Mouse (Mus musculus): ENCODE data around the gene Tmcc1.
"Not testable (repeated sequence)": the region's sequence is repeated elsewhere in the genome, so short reads cannot be mapped to it uniquely, and the experiment has no call there.

Tmcc1 gene

DNA sequence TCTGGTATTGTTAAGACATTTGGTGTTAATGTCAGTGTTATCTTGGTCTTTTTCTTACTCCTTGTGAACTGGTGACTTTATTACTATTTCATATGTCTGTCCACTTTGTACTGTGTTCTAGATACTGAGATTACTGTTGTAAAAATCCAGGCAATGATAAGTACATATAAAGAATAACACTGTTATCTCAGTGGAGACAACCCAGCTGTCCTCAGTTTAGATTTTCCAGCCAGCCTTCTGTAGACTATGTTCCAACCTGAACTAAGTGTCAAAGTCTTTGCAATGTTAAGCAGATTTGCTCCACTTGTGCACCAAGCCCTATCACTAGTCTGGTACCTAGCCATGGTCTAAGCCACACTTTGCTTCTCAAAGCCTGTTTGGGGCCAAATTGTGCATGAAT lies 118.4 kb downstream of the Tmcc1 start:
- DNase-seq (ENCODE audit: low spot score): no peak

DNA sequence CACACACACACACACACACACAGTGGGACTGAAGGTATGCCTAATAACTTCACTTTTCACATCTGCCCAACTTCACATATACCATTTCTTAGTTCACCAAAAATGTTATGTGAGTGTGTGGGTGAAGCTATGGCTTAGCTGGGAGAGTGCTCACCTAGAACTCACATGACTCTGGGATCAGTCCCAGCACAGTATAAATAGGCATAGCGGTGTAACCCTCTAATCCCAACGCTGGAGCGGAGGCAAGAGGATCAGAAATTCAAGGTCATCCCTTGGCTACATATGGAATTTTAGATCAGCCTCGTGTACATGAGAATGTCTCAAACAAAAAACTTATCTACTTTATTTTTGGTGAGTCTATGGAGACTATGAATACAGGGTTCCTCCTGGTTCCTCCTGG lies 119.7 kb downstream of the Tmcc1 start:
- no peak for DNase-seq (ENCODE audit: low spot score)

DNA sequence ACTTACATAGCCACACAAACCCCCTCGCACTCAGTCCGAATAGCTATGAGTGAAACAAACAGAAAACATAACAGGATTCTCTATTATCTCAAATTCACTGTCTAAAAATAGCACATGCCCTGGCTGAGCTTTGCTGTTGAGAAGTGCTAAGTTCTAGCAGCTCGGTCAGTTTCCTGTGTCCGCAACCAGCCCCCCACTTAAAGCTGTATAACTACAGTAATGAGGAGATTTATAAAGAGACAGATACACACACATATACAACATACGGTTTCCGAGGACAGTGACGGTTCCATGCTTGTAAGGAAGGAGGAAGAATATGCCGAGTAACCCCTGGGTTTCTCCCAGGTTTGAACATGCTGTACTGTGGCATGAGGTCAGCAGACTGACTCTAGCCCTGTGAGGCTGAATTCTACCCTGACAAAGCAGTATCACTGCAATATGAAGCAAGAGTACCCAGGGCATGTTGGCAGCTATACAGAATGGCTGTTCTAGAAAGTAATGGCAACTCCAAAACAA lies 120.5 kb downstream of the Tmcc1 start:
- no peak for DNase-seq (ENCODE audit: low spot score)

DNA sequence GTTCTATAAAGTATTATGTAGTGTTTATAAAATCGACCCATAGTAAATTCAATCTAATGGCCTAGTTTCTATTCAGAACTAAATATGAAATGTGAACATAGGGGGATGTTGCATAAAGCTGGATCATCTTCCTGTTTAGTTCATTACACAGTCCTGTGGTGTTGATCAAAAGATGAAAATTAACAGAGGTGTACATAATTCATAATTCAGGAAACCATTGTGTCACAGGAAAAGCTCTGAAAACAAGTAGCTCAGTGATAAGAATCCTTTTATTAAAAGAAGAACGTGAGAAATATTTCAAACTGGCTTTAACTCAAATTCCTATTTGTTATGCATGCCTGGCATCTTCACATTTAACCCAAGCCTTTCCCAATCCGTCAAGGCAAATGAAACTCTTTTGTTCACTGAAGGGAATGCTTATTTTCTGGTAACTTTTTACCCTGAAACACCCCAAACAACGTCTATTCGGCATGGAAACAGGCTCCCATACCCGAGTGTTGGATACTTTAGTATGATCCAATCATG lies 121.0 kb downstream of the Tmcc1 start:
- no peak for DNase-seq (ENCODE audit: low spot score)

DNA sequence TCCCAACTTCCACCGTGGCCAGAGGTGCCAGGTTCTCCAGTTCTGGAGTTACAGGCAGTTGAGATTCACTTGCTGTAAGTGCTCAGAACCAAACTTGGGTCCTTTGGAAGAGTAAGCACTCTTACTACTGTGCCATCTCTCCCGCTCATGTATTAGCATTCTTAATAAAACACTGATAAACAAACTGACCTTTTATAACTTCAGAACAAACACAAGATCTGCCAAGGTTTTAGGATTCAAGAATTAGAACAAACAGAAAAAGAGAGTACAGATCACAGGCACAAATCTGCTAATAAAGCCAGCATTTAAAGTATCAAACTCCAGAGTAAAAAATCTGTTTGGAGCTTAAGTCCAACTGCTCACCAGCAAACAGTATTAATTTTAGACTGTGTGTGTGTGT lies 121.5 kb downstream of the Tmcc1 start:
- no peak for DNase-seq (ENCODE audit: low spot score)

DNA sequence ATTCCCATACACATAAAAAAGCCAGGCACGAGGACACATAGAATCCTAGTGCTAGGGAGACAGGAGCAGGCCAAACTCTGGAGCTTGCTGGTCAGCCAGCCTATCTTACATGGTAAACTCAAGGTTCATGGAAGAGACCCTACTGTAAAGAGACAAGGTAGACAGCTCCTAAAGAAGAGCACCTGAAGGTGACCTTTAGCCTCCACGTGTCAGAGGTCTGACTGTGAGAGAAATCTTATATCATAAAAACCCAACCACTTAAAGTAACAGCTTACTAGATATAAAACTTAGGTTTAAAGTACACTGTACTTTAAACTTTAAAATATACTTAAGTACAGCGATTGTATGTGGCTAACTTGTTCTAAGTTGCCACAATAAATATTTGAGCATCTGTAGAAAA lies 122.7 kb downstream of the Tmcc1 start:
- no peak for DNase-seq (ENCODE audit: low spot score)

DNA sequence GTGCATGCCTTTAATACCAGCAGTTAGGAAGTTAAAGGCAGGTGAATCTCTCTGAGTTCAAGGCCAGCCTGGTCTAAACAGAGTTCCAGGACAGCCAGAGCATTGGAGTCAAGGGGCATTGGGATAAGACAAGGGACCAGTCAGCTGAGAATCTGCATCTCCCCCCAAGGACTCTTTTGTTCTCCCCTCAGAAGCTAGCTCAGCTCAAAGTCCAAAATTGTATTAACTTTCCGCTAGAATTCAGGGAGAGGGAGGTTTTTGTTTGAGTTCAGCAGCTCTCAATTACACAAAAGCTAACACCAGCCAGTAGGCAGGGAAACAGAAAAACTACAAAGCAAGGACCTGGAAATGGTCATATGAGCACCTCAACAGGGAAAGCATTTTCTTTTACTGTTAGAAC lies 129.8 kb downstream of the Tmcc1 start:
- DNase-seq (ENCODE audit: low spot score): no peak

DNA sequence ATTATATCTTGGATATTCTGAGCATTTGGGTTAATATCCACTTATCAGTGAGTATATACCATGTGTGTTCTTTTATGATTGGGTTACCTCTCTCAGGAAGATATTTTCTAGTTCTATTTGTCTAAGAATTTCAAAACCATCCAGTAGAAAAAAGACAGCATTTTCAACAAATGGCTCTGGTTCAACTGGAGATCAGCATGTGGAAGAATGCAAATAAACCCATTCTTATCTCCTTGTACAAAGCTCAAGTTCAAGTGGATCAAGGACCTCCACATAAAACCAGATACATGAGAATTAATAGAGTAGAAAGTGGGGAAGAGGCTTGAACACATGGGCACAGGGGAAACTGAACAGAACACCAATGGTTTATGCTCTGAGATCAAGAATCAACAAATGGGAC lies 133.7 kb downstream of the Tmcc1 start:
- not testable (repeated sequence) for DNase-seq (ENCODE audit: low spot score)

DNA sequence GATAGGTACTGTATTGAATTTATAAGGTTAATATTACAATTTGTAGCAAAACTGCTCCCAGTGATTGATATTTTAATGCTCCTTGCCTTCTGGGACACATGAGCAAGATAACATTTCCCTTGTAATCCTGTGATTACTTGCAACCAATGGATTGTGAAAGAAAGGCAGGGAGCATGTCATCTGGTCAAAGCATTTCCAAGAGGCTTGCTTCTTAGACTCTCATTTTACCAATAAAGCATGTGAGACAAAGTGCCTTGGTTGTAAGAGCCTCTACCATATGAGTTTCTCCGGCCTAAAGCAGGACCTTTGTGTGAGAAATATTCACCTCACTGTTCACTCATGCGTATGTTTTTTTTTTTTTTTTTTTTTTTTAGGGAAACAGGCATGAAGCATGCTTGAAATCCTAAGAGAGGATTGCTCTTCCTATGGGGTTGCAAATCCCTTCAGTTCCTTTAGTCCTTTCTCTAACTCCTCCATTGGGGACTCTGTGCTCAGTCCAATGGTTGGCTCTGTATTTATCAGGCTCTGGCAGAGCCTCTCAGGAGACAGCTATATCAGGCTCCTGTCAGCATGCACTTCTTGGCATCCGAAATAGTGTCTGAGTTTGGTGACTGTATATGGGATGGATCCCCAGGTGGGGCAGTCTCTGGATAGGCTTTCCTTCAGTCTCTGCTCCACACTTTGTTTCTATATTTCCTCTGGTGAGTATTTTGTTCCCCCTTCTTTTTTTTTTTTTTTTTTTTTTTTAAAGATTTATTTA lies 134.6 kb downstream of the Tmcc1 start:
- no peak for DNase-seq (ENCODE audit: low spot score)

DNA sequence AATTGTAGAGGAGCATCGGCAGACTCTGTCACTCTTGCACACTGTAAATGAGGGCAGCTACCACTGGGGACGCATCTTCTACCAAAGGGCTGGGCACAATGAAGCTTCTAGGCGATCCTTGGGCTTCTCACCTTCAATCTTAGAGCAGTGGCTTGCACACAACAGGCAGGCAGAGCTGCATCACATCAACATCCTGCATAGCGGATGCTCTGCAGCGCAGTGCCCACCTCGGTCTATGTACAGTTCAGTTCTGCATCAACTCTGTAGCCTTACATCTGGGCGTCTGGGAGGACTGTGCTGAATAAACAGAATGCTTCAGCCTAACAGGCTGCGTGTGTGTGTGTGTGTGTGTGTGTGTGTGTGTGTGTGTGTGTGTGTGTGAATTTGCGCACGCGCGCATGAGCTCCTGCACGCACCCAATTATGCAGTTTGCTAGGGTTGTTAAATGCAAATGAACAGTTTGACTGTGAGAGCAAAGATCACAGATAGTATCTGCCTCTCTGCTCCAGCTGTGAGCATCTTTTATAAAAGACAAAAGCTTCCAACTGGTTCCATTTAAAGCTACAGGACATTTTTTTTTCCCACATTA lies 136.5 kb downstream of the Tmcc1 start:
- peak; percentile 60 for DNase-seq (ENCODE audit: low spot score)

DNA sequence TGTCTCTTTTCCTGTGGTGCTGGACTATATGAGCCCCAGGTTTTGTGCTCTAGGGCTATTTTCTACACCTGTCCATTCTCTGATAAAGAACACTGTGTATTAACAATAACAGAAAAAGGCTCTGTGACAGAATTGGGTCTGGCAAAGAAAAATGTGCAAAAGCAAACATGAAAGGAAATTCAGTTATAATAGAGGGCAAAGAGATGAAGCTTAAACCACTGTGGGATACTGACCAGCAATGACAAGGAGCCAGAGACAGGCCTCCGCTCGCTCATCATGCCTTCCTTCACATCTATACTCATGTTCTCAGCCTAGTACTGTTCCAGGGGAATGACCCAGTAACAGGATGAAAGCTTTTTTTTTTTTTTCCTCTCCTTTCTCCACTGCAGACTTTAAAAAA lies 137.5 kb downstream of the Tmcc1 start:
- no peak for DNase-seq (ENCODE audit: low spot score)

DNA sequence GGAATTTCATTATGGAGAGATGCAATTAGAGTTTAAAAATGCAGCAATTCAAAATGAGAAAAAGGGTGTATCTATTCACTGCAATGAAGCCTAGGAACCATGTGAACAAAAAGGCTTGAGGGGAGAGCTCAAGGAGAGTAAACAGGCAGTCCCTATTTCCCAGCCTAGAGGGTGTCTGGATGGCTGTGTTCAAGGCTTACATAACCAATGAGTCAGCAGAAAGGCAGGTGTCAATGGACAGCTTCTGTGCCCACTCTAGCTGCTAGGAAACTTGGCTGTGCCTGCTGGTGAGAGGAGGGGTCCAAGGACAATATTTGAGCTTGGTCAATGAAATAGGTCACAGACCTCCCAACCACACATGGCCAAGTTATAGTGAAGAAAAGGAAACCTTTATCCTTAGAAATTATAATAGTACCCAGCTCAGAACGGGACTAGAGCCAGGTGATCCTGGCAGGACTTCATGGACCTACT lies 138.2 kb downstream of the Tmcc1 start:
- DNase-seq (ENCODE audit: low spot score): peak; percentile 72

DNA sequence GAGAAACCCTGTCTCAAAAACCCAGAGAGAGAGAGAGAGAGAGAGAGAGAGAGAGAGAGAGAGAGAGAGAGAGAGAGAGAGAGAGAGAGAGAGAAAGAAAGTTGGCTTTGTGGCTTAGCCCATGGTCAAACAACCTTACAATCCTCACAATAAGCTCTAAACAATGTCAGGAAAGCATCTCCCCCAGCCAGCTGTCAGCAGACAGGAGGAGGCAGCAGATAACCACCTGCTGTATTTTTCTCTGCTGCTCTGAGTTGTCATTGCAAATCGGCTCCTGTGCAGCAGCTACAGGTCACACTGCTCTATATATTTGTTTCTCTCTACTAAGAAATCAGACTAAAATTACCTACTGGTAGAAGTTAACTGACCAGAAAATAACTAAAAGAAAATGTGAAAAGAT lies 145.4 kb downstream of the Tmcc1 start:
- DNase-seq (ENCODE audit: low spot score): no peak

DNA sequence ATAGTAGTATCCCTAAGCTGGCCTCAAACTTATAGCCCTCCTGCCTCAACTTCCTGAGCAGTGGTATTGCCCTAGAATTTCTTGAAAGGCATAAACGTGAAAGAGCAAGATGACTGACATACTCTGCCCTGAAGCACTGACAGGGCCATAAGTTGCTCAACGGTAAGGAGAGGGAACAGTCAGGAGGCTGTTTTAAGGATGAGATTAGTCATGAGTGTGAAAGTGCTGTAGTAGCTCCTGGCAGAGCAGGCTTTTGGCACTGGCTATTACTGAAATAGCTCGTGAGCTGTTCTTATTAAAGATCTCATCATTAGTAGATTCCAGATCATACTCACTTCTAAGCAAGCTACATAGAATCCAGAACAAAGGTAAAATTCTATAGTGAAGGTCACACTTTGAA lies 145.9 kb downstream of the Tmcc1 start:
- no peak for DNase-seq (ENCODE audit: low spot score)

DNA sequence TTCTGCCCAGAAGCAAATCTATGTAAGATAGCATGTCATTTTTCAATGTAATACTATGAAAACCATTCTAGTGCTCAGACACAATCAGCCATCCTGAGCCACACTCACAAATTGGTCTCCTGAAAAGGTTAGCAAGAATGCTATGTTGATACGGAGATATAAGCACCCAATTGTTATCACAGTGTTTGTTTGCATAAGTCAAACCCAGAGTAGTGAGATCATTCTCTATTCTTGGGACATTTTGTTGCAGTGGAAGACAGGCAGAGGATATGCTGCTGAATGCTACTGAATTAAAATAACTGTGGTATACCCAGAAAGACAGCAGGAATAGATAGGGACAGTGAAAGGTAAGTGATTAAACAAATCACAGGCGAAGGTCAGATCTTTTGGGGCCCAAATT lies 149.2 kb downstream of the Tmcc1 start:
- DNase-seq (ENCODE audit: low spot score): no peak

DNA sequence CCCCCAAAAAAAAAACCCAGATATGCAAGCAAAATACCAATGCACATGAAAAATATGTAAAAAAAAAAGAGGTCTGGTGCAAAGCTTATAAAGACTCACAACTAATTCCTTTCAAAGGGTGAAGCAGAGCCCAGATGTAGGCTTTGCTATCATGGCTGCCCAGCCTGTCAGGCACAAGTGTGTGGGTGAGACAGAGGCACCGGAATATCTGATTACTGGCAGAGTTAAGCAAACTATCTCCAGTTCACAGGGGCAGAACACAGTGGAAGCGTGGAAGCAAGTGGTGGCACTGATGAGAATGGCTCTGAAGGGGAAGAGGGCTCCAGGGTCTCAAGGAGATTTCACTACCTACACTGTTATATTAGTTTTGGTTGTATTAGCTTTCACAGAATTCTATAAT lies 155.1 kb downstream of the Tmcc1 start:
- no peak for DNase-seq (ENCODE audit: low spot score)

DNA sequence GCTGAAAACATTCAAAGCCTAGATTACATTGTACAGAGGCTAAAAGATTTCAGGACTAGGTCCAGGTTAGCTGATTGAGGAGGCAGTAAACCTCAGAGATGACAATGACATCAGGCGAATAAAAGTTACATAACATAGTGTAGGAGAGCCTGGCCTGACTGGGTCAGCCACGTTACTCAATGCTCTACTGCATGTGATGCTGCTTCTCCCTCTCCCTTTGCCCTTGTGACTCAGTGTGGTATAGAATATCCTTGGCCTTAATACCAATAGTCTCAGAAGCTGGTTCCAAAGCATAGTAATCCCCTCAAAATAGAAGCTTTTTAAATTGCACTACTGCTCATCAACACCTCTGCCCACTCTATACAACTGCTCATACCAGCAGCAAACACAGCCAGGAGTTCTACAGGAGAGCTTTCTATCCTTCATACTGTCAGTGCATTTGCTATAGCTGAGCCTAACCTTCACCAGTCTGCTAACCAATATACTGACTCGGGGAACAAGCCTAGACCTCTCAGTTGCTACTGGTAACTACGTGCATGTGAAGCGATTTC lies 155.9 kb downstream of the Tmcc1 start:
- DNase-seq (ENCODE audit: low spot score): no peak

DNA sequence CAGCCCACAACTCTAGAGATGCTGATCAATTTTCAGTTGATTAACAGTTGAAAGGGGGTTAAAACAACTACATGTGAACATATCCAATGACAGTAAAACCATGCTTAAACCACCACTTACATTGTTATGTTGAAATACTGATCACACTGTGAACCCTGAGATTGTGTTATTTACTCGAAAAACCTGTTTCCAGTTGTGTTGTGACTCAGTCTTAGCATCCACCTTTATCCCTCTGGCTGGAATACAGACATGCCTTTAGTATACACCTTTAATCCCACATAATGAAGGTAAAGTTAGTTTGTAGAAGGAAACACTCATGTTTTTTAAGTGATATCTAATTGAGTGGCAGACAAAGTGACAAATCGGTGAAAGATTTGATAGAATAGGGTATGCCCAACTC lies 156.7 kb downstream of the Tmcc1 start:
- DNase-seq (ENCODE audit: low spot score): no peak

DNA sequence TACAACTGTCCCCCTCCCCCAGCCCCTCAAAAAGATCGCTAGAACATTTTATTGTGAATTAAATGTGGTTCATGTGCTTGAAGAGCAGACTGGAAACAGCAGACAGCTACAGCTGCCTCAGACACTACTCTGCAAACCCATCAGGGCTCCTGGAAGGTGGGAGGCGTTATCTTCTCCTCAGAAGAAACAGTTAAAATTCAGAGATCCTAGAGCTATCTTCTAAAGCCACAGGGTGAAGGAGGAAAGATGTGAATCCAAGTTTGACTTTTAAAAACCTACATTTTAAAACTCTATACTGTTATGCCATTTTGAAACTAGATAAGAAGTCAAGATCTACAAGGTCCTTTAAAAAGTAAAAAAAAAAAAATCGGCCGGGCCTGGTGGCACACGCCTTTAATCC lies 162.2 kb downstream of the Tmcc1 start:
- no peak for DNase-seq (ENCODE audit: low spot score)

DNA sequence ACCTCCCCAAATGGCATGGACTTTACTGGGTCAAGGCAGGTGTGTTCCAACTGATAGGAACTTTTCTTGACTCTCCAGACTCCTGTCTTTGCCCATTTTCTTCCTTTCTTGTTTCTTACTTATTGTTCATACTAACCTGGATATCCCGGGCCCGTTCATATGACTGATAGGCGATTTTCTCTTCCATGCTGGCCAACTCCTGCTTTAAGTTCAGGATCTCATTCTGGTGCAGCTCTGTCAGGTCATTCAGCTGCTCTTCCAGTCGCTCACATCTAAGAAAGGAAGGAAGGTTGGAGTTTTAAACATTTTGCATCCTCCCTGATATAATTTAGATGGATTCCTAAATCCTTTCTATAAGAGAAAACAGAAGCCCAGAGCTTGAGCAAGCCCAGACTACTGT lies 168.6 kb downstream of the Tmcc1 start:
- DNase-seq (ENCODE audit: low spot score): no peak

DNA sequence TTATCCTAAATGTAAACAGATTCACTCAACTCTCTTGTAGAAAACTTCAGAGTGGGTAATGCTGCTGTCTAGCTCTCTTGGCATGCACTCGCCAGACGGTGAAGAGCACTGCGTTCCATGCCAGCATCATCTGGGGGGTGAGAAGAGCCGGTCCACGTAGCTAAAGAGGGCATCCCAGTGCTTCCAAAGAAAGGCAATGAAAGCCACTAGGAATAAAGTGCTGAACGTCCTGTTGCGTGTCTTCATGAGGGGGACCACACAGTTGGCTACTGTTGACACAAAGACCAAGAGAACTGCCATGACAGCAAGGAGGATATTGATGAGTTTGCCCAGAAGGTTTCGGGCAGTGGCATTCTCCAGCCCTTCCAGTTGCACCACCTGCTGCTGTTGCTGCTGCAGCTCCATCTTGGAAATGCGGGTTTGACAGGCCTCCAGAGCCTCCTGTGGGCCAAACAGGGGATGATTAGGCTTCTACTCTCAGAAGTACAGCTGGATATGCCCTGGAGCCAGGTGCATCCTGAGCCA lies 171.3 kb downstream of the Tmcc1 start:
- DNase-seq (ENCODE audit: low spot score): no peak

DNA sequence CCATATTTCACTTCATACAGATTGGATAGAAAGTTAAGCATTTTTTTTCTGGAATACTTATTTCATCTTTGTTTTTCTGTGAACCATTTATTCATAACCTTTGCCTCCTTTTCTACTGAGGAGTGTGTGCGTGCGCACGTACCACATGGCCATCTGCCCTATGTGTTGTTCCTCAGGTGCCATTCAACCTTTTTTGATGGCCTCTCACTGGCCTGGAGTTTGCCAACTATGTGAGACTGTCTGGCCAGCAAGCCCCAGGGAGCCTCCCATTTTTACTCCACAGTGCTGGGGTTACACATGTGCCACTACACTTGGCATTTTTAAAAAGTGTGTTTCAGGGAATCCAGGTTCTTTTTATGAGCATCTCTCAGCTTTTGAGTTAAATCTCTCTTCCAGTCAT lies 177.4 kb downstream of the Tmcc1 start:
- no peak for DNase-seq (ENCODE audit: low spot score)

DNA sequence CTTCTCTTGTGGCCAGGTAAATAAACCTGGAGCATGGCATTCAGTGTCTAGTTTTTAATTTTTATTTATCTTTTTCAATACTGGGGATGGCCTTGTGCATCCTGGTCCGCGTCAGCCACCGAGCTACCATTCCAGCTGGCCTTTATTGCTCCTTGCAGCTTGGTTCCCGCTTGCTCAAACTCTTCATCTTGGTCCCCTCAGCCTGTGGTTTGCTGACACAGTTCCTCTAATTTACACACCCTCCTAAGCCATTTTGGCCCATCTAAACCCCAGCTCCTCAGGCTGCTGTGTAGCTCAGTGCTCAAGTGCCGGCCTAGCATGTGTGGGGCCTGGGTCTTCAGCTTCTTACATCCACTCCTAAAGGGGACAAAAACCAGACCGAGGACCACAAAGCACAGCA lies 179.2 kb downstream of the Tmcc1 start:
- no peak for DNase-seq (ENCODE audit: low spot score)

All from layer of hippocampus, adult 11-12 months (tissue).